Mouse (Mus musculus): Measurements from ENCODE around the gene Tbc1d10c. TPM values are rescaled to one million over a fixed set of nuclear protein-coding genes. Genes with fewer than 3 reads are reported as not detected.
A peak's percentile ranks its signal among the peaks of the same experiment; 100 is the strongest.

Gene Tbc1d10c
- polyA plus RNA-seq, 1 experiment: 23.0 TPM

DNA sequence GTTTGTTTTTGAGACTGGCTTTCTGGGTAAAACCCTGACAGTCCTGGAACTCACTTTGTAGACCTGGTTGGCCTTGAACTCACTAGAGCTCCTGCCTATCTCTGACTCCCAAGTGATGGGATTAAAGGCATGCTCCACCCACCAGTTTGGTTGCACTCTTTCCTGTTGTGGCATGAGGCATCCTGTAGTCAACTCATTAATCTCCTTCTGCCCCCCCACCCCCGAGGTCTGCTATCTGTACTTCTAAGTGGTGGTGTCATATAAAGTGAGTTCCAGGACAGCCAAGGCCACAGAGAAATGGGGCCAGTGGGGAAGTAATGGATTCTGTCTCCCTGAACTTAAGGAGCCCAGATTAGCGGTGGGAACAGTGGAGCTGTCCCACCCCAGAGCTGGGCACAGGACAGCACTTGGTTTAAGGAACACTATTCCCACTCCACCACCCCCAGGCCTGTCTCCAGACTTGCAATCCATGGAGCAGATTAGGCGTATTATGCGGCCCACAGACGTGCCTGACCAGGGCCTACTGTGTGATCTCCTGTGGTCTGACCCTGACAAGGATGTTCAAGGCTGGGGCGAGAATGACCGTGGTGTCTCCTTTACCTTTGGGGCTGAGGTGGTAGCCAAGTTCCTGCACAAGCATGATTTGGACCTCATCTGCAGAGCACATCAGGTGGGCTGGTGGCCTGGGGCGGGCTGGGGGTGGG is 3.1 kb upstream of the Tbc1d10c start:
- WGBS: 81% methylated on average over 8 of the region's 8 CpGs
- DNase-seq (ENCODE audit: low read depth, low spot score): no peak

DNA sequence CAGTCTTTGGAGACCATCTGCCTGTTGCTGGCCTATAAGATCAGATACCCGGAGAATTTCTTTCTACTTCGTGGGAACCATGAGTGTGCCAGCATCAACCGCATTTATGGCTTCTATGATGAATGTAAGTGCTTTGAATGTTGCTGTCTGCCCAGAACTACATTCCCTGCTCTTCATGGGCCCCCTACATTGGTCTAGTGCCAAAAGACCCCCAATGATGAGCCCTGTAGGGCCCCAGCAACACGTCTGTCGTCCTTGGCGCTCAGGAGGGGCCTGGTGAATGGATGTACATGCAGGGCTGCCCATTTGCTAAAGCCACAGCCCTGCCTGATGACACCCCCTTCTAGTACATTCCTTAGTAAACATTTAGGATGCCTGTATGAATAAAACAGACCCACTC is 2.0 kb upstream of the Tbc1d10c start:
- DNase-seq (ENCODE audit: low read depth, low spot score): no peak
- WGBS: 38% methylated on average over 6 of the region's 6 CpGs

DNA sequence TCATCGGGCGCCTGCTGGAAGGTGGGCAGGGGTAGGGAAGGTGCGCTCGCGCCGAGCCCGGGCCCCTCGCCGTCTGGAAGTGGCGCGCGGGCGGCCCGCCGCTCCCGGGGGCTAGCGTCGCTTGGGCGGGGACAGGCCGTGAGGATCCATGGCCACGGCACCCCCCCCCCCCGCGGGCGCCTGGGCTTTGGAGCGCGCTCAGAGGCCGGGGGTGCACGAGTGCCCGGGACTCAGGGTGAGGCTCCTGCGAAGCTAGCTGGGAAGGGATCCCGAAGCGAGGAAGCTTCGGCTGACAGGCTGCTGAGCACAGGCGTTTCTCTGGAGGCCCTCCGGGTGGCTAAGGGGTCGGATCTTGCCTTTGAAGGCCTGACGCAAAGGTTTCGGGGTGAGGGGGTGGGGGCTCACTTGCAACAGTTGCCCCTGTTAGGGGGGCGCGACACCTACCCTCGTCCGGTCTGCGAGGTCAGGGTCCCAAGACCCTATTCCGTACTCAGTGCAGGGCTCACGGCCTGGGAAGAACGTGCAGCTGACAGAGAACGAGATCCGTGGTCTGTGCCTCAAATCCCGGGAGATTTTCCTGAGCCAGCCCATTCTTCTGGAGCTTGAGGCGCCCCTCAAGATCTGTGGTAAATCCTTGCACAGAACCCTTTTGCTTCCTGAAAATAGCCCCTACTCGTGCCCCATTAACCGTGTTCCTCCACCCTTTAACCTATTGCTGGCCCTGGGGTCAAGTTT is 1.3 kb upstream of the Tbc1d10c start:
- WGBS: under 1% methylated on average over 52 of the region's 52 CpGs
- DNase-seq (ENCODE audit: low read depth, low spot score): no peak

DNA sequence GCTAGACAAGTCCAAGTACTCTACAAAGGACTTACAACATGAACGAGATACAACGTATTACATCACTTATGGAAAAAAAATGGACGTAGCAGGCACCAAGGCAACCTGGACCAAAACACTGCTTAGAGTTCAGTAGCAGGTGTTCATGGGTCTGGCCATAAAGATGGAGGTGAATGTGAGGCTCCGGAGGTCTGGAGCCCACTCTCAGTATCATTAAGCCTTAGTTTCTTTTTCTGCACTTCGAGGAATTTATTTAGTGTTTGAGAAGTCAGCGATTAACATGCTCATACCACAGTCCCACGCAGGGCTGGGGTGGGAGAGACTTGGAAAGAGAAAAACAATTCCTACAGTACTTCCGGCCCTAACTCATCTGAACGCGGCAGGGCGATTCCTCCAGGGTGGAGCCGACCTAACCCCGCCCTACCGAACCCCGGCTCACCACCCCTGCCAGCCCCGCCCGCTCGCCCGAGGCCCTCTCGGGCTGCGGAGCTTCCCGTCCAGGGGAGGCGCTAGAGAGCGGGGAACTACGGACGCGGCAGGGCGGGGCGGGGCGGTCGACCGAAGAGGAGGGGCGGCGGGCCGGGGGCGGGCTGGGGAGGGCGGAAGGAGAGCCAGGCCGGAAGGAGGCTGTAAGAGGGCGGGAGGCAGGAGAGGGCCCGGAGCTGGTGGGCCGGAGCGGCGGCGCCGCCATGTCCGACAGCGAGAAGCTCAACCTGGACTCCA is 605 bp upstream of the Tbc1d10c start, which contains the start of gene Ppp1ca:
Gene Ppp1ca (plus strand): TSS at position 538 of the 723 bp plus-strand sequence.
- under 1% methylated on average over 47 of the region's 47 CpGs for WGBS
- peak; percentile 85 for DNase-seq (ENCODE audit: low read depth, low spot score)

DNA sequence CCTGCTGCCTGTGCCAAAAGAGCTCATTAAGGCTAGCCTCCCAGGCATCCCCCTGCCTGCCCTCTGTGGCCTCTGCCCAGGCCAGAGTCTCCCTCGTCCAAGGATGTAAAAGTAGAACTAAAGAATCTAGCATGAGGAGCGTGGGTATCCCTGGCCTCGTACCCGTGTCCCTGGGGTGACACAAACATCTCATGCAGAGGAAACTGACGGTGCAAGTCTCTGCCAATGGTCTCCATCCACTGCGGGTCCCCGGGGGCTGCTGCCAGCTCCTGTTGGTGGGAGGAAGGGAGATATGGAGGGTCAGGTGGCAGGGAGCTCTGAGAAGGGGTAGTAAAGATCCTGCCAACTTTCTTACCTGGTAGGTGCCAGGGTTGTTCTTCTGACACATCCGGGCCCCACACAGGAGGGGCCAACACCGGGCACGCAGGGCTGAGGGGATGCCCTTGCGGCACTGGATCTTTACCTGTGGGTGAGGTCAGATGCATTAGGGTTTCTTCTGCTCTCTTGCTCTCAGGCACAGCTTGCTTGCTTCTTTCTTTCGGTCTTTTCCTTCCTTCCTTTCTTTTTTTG is 1.9 kb downstream of the Tbc1d10c start:
- 90% methylated on average over 12 of the region's 12 CpGs for WGBS
- no peak for DNase-seq (ENCODE audit: low read depth, low spot score)

DNA sequence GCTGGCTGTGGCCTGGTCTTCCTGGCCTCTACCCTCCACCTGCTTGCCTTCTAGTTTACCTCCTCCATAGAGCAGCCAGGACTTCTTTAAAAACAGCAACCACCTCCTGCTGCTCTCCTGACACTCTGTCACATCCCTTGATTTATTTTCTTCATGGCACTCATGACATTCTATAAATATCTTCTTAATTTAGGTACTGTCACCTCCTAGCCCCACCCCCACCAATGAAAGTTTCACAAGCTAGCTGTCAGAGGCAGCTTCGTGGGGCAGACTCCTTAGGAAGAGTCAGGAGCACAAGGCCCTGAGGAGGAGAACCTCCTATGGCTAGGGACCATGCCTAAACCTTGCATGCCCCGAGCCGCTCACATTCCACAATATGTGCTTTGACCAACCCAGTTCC is 3.8 kb downstream of the Tbc1d10c start:
- no peak for DNase-seq (ENCODE audit: low read depth, low spot score)
- WGBS: 74% methylated on average over 3 of the region's 3 CpGs

DNA sequence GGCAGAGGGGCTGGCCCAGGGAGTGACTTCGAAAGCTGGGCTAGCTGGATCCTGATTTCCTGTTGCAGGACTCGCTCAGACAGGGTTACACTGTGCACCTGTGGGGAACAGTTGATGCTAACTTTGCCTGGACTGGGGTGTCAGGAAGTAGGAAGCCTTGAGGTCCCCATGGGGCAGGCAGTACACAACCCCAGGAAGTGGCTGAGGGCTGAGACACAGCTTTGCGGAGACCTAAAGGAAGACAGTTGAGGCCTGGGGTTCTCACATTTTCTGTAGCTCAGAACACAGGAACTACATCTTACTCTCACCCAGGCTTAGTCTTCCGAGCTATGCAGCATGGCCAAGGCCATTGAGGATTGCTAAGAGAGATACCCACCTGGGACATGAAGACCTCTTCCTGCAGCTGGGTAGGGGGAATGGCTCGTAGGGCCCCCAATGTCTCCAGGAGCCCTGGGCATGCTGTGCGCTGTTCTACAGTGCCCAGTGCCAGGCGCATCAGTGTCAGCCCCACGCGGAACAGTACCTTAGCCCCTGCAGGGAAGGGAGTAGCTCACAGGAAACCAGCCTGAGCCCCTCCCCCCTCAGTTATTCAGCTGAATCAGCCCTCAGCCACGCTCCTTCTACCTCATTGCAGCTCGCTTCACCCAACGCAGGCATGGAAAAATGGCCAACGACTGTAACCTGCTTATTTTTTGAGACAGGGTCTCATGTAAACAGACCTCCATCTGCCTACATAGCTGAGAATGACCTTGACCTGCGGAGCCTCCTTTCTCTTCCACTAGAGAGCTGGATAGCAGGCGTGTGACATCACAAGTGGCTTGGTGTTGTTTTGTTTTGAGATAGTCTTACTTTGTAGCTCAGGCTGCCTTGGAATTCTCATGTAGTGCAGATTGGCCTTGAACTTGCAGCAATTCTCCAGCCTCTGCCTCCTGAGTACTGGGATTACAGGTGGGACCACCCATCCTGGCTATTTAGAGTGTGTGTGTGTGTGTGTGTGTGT is 5.8 kb downstream of the Tbc1d10c start:
- DNase-seq (ENCODE audit: low read depth, low spot score): no peak
- 63% methylated on average over 15 of the region's 15 CpGs for WGBS

DNA sequence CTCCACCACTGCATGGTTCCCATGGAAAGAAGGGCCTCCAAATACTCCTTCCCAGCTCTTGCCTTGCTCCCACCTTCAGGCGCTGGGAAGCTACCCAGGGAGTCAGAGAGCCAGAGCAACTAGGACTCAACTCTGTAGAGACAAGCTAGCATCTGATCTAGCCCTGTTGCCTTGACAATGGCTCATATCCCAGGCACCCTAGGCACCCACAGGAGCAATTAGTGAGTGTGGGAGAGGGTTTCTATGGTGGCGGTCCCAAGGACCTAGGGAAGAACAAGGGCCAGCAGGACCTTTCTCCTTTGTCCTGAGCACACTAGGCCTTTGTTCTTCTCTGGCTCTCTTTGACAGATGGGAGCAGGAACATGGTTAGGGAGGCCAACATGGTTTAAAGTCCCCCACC is 7.4 kb downstream of the Tbc1d10c start:
- no peak for DNase-seq (ENCODE audit: low read depth, low spot score)
- 93% methylated on average over 2 of the region's 2 CpGs for WGBS

DNA sequence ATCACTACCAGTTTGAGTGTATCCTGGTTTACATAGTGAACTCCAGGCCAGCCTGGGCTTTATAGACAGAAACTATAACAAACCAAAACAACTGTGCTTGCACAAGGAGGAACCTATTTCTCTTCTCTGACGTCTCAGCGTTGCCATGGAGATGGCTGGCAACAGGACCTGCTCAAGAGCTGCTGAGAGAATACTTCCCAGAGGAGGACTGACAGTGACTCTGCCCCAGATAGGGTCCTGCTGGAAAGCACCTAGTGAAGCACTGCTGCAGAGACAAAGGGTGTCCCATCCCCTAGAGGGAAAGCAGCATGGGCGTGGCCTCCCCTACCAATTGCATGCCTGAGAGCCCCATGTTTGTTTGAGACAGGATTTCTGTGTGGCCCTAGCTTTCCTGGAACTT is 9.2 kb downstream of the Tbc1d10c start:
- WGBS: 24% methylated on average over 3 of the region's 3 CpGs
- peak; percentile 64 for DNase-seq (ENCODE audit: low read depth, low spot score)

DNA sequence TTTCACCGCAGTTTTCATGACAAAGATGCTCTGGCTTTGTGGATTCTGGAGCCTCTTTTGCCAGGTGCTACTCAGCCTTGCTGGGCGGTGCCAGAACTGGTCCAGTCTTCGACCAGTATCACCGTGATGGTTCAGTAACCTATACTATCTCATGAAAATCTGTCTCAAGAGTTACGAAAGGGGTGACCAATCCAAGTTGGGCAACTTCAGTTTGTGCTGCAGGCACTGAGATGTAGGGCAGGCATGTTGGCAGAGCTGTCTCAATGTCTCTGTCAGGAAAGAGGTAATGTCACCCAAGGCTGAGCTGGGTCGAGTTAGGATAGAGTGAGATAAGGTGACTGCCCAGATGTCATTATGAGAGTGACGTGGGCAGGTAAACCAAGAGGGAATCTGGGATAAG is 10.7 kb downstream of the Tbc1d10c start:
- DNase-seq (ENCODE audit: low read depth, low spot score): no peak
- 86% methylated on average over 7 of the region's 7 CpGs for WGBS

DNA sequence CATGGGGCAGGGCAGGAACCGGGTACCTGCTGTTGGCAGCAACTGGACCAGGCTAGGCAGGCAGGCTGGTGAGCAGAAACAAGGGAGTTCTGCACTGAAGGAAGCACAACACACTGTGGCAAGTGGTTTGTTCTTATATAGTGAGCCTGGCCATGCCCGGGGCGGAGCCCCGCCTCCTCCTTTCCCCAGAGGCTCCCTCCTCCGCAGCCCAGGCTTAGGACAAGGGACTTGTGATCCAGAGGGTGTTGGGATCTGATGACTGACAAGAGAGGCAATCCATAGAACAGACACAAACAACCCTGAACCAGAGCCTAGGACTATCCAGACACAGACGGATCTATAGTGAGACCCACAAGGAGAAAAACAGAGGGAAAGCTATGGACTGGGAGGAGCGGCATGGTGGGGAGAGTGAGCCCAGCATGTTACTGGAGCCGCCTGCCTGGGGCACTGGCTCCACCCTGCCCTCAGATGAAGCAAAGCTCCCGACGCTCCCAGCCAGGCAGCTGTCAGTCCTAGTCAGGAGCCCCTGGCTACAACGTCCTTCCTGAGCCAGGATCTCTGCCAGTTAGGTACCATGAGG is 15.6 kb downstream of the Tbc1d10c start, which contains the start of gene Carns1:
Gene Carns1 (minus strand): TSS at position 112 of the 580 bp plus-strand sequence.
- DNase-seq (ENCODE audit: low read depth, low spot score): no peak
- 8% methylated on average over 11 of the region's 11 CpGs for WGBS

DNA sequence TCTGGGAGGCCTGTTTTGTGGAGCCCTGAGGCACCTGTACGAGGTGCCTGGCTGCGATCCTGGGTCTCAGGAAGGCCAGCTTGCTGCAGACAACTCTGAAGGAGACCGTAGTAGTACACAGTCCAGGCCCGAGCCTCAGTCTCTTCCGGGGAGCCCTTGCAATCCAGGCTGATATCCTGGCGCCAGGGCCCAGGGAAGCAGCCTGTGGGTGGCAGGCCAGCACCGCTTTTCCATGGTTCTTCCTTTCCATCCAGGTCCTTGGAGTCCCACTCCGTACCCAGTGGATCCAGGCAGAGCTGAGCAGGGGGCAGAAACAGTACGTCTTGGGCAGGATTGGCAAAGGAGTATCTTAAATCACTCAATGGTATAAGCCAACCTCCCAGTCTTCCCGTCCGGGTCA is 18.2 kb downstream of the Tbc1d10c start:
- no peak for DNase-seq (ENCODE audit: low read depth, low spot score)
- 81% methylated on average over 11 of the region's 11 CpGs for WGBS

DNA sequence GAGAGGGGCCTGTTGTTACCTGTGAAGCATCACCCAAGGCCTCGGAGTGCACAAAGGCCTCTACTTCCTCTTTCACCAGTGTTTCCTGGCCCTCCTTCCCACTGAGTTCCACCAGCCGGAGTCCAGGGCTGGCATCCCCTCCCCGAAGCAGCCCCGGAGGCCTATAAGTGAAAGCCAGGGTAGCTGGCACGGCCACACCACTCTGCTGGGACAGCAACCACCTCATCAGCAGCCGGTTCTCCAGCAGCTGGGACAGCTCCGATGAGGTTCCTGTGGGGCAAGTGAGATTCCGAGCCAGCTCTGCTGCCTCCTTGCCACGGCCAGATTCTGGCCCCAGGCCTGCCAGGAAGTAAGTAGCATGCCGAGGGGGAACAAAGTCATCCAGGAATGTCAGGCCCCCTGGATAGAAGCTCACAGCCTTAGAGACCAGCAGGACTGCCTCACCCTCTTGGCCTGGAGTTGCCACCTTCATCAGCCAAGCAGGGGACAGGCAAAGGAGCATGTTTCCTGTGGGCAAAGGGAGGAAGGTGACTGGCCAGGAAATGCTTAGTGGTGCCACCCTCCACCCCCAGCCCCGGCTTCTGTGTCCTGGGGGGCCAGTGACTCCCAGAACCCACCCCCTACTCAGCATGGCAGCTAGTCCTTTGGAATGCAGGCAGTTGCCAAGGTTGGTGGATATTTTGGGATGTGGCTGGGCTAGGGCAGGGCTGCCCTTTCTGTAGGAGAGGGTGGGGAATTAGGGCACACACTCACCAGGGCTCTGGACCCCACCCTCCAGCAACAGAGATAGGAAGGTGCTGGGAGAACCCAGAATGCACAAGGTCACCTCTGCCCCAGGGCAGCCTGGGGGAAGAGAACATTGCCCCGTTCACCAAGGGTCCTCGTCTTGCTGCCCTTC is 19.4 kb downstream of the Tbc1d10c start:
- WGBS: 72% methylated on average over 13 of the region's 13 CpGs
- DNase-seq (ENCODE audit: low read depth, low spot score): no peak

DNA sequence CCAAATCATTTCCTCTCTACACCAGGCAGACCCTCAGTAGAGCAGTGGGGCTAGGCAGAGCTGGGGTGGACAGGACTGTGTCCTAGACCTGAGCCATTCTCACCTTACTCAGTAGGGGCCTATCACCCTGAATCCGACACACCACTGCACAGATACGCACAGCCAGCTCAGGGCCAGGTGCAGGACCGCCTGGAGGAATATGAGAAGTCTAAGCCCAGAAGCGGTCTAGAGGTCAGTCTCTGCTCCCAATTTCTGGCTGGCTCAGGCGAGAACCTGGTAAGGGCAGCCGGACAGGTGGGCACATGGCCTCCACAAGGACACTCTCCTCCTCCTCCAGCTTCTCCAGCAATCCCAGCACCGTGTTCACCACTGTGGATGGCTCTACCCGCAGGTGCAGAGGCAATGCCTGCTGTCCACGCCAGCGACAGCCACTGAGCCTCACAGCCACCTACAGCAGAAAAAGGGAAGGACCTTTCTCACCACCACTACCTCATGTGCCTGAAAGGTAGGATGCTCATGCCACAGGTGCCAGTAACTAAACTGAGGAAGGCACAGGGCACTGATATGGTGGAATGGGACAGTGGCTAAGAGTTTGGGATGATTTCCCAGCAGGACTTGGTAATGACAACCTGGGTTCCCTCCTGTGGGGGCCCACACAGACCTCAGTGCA is 20.2 kb downstream of the Tbc1d10c start:
- DNase-seq (ENCODE audit: low read depth, low spot score): no peak
- 93% methylated on average over 10 of the region's 10 CpGs for whole genome bisulfite sequencing

DNA sequence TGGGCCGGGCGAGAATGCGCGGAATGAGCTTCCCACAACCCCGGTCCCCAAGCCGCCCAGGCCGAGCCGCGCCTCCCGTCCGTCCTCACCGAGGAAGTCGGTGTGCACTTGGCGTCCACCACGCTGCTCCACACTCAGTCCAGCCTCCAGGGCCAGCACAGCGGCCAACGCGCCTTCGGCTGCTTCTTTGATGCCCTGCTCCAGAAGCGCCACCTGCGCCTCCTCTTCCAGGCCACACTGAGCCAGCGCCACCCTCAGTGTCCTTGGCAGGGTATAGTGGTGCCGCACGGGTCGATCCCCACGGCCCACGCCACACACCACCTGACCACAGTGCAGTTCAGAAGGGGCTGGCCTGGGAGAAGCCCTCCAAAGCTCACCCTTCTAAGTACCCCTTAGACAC is 21.3 kb downstream of the Tbc1d10c start:
- 4% methylated on average over 27 of the region's 27 CpGs for WGBS
- no peak for DNase-seq (ENCODE audit: low read depth, low spot score)

DNA sequence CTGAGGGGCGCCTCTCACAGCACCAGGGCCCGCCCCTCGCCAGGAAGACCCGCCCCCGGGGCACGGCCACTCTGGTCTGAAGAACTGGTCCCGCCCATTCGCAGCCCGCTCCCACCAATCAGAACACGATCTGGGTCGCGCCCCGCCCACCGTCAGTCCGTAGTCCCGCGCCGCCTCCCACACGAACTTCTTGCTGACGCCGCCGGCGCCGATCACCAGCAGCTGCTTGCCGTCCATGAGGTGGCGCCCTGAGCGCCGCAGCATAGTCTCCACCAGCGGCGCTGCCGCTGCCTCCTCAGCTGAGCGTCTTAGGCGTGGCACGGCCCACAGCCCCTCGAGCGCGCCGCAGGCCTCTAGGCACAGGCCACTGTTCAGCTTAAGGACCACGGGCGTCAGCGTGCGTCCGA is 21.7 kb downstream of the Tbc1d10c start:
- DNase-seq (ENCODE audit: low read depth, low spot score): peak; percentile 78
- WGBS: under 1% methylated on average over 43 of the region's 43 CpGs
